Mouse (Mus musculus) ovary, adult 18-20 months (tissue): ENCODE results near the gene Chn2.

ENCODE experiments used
- DNase-seq: peaks from one replicate; pipeline ENCODE4 v3.0.0; 2022; ENCODE audit warnings: low spot score, mixed read lengths

Gene Chn2

GRCm38 (mm10) chr6:54200031-54200722 lies 160.8 kb downstream of the Chn2 start:
- no peak for DNase-seq

DNA sequence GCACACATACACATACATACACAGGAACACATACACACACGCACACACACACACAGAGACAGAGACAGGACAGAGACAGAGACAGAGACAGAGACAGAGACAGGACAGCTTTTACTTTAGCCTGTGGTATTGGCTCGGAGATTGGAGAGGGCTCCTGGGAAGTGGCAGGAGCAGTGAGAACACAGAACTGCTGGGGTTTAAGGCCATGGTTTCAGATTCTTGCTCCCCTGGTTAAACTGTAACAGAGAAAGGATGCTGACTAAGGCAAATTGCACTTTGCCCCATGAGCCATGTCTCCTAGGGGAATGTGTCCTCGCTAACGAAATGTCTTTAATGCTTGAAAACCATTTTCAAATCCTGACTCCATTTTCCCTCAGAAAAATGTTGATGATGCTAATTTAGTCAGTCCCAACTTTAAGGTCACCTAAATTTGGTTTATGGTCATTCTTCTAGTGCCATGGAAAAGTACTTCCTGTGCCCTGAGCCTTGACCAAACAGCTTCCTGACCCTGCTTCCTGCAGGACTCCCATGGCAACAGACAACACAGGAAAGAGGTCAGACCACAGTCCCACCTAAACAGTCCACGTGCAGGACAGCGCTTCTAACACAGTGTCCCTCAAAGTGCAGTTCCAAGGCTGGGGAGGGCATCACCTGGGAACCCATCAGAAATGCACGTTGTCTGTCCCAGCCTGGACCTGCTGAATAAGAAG lies 163.1 kb downstream of the Chn2 start:
- DNase-seq = no peak

GRCm38 (mm10) chr6:54203316-54203715 lies 164.0 kb downstream of the Chn2 start:
- no peak for DNase-seq

- no peak for DNase-seq
Measured at GRCm38 (mm10) chr6:54203926-54204325, 164.6 kb downstream of the Chn2 start.

GRCm38 (mm10) chr6:54204931-54205330 lies 165.6 kb downstream of the Chn2 start:
- no peak for DNase-seq

- no peak for DNase-seq
Measured at GRCm38 (mm10) chr6:54205471-54205870, 166.1 kb downstream of the Chn2 start.

DNA sequence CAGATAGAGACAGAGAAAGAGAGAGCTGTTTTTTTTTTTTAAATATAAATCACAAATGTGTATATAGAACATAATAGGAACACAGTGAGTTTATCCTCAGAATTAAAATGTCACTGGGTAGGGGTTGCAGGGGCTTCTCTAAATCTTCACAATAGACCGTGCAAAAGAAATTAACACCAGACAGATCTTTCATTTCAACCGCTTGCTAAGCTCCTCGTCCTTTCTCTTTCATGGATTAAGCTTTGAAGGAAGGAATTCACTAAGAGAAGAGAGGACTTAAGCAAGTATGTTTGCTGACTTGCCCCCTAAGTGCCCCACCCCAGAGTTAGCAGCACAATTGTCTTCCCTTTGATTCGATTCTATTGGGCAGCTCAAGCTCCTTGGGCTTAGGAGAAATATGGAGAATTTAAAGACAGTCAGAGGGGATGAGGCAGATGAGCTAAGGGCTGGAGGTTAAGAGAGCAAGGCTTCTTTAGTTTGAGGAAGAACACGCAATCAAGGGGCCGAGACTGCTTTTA lies 166.9 kb downstream of the Chn2 start:
- no peak for DNase-seq

DNA sequence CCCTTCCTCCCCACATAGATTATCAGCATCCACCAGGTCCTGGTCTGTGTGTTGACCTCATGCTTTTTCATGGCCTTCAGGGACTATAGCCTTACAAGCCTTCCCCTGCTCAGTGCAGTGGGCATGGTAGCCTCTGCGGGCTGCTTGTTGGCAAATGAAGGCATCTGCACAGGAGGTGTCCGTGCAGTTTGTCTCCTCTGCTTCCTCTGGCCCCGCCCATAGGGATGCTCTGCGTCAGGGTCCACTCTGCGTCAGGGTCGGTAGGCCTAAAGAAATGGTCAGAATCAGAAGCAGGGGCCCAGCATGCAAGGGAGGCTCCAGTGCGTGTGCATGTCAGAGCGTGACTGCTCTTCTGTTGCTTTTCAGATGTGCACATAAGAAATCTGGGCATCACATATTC lies 169.4 kb downstream of the Chn2 start:
- no peak for DNase-seq

DNA sequence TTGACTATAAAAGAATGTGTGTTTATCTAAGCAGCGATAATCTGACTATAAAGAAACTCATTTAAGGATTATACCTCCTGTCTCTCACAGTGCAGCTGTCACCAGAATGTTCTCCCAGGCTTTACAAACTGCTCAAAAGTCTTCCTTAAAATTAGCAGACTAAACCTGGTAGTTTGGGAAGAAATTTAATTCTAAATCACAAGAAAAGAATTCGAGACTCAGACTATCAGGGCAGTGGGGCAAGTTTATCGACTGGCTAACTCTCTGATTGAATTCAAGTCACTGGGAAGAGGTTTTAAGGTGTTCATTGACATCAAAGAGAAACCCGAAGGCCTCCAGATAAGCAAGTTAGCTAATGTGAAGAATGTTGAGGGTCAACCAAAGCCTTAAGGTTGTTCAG lies 171.6 kb downstream of the Chn2 start:
- DNase-seq = no peak

DNA sequence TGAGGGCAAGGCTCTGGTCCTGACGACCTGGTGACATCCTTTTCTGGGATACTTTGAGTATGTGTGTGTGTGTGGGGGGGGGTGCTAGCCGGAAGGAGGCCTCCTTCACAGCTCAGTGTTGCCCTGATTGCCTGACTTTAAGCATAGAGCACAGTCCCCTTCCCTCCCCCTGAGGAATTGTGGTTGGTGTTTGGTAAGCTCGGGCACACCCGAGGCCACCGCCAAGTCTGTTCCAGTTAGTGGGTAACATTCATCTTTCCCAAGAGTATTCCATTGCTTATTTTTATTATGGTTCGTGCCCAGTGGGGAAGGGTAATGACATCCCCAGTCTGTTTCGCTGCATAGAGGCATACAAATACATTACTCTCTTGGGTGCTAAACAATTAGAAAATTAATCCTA lies 172.6 kb downstream of the Chn2 start:
- DNase-seq = no peak

GRCm38 (mm10) chr6:54213743-54214142 lies 174.4 kb downstream of the Chn2 start:
- no peak for DNase-seq

GRCm38 (mm10) chr6:54215636-54216035 lies 176.3 kb downstream of the Chn2 start:
- DNase-seq = no peak

GRCm38 (mm10) chr6:54216512-54216911 lies 177.2 kb downstream of the Chn2 start:
- no peak for DNase-seq

DNA sequence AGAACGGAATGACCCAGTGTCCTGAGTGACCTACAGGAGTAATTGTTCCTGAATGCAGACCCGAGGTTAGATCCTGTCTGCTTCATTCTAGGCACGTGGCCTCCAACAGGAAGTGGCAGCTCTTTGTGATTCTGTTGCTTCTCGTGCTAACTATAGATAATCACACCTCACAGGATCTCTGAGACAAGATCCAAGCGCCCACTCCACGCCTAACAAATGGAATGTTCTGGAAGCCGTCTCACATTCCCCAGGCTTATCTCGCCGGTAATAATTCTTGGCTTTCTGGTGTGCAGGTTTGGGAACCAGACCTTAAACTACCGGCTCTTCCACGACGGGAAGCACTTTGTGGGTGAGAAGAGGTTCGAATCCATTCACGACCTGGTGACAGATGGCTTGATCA lies 180.8 kb downstream of the Chn2 start:
- no peak for DNase-seq

- DNase-seq = no peak
Measured at GRCm38 (mm10) chr6:54223529-54223928, 184.2 kb downstream of the Chn2 start.

DNA sequence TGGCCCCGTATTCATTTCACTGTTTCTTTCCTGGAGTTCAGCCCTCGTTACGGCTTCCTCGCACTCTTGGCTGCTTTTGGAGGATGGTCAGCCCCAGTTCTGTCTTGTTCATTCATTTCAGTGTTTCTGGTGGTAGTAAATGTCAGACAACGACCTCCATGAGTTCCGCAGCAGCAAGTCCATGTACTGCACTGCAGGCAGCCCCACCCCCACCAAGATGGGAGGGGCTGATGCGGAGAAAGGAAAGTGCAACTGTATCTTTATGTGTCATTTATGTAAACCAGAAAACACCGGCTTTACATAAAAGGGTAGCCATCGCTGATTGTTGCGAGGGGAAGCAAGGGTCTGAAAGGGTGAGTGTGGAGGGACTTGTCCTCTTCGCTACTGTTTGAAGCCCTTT lies 185.0 kb downstream of the Chn2 start:
- DNase-seq = no peak

DNA sequence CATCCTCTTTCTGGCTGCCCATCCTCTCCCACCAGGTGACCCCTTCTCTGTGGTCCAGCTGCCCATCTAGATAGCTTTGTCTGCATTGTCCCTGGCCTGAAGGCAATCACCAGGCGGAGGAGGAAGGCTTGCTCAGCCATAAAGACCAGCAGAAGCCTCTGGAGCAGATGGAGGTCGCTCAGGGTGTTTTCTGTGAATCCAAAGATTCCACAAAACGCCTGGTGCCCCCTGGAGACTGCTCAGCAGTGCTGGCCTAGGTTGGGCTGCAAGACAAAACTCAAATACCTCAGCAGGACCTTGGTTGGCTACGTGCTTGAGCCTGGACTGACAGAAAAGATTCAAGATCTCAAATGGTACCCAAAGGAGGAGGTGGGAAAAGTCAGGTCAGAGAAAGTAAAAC lies 186.0 kb downstream of the Chn2 start:
- DNase-seq = no peak

DNA sequence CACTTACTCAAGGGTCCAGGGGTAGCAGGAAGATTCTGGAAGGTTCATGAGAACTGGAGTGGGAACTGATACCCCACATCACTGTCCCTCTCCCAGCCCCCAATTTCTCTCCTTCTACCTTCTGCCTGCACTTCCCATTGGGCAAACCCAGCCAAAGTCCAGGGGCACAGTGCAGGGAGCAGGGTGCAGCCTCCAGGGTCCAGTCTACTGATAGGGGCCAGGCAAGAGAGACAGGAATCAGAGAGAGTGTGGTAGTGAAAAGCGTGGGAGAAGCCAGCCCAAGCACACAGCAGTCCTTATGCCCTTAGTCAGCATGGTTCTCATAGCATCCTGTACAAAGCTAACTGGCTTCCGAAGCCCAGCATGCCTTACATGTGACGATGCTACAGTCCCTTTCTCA lies 187.7 kb downstream of the Chn2 start:
- no peak for DNase-seq

DNA sequence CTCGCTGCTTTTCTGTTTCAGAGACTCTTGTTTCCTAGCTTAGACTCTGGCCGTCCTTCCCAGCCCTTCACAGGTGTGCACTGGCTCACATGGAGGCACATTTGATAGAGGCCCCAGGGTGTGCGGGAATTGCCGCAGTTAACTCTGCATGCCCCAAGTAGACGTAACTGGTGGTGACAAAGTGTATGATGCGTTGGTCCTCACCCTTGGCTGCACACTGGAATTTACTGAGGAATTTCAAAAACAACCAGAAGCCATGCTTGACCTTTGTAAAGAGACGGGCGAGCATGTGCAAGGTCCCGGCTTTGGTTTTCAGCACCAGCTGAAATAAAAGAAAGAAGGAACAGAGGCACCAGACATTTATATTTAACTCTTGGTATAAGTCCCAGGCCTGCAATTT lies 189.1 kb downstream of the Chn2 start:
- no peak for DNase-seq

GRCm38 (mm10) chr6:54228874-54229273 lies 189.5 kb downstream of the Chn2 start:
- no peak for DNase-seq

DNA sequence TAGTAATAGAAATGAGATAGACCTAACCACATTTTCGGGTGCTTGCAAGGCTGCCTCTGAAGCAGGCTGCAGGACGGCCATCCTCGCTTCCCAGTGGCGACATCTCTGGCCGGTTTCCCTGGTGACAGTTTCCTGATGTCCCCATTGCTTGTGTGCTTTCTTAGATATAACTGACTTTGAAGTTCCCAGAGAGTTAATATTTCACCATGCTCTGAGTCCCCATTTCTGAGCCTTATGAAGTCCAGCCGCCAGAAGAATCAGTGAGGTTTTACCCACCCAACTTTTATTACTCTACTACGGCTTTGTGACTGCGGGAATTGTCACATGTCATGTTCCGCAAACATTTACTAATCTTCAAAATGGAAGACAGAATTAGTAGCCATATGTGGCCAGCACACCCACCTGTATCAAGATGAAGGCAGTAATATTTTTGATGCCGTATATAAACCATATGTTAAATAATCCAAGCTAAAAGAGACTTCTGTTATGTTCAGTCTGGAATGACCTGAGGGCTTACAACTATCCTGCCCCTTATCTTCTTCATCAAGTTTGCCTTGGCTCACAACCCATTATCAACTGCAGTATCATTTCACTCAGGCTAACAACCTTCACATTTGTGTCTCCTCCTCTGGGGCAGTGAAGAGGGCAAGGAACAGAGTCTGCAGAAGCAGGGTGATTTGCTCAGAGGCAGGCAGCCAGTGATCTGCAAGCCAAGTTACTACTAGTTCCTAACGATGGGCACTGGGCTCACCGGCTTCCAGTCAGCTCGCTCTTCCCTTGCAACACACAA lies 192.6 kb downstream of the Chn2 start:
- no peak for DNase-seq

GRCm38 (mm10) chr6:54236441-54236840 lies 197.1 kb downstream of the Chn2 start:
- no peak for DNase-seq

DNA sequence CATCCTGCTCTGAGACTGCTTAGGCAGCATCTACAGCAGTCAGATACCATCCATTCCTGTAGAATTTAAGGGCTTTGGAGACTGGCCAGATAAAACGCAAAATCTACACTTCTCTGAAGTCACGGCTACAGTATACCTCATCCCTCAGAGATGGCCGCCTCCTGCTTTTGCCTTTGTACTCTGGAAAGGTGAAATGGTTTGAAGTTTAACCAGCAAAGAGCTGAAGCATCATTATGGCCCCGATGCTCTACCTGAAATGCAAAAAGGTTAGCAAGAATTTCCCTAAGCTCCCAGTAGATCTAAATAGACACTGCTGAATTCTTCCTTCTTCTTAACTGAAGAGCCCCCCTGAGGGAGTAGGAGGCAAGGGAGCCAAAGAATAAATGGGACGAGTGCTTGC lies 202.4 kb downstream of the Chn2 start:
- DNase-seq = no peak
